ENCODE assay signal across 9 mouse cellular contexts in genomic region chr10:122913393-122913792, GRCm38 (mm10).
DNase-seq lines count a peak whose midpoint lies in the region; ATAC-seq lines count a peak whose summit lies in the region.
"Had no signal": no experiment of that assay in that cellular context is flagged by ENCODE, and none has a peak within 500 bp of the region (broad histone marks: within the 10 kb centered on the region; RNA-seq: fewer than 3 reads in every experiment).

No protein-coding gene starts in this region.

- ATAC-seq in heart, embryonic 14.5 days (ENCODE audit: insufficient number of reproducible peaks, insufficient read depth, low FRiP score, low read depth): no peak
- no peak for ATAC-seq in midbrain, embryonic 13.5 days

- peak overlapping the region; percentile 41 to 86 for H3K27ac ChIP-seq in heart, embryonic 14.5 days (replicated peaks in 1 of 2; ENCODE audit: control insufficient read depth in 1 of 2, insufficient read depth in 1 of 2, low read depth in 2 of 2, low read length in 2 of 2)
- peak overlapping the region; percentile 92 for H3K27ac ChIP-seq in embryonic facial prominence, embryonic 10.5 days (replicated peaks)
- peak overlapping the region; percentile 85 for H3K27ac ChIP-seq in hindbrain, embryonic 10.5 days
- H3K27ac ChIP-seq in midbrain, embryonic 13.5 days: peak overlapping the region; percentile 69; the same call in 1 of the 2 replicates
- H3K27ac ChIP-seq: liver, embryonic 13.5 days had no signal

- peak overlapping the region; percentile 56; the same call in 1 of the 2 replicates for H3K9ac ChIP-seq in heart, embryonic 14.5 days (ENCODE audit: low read length)
- H3K9ac ChIP-seq in midbrain, embryonic 13.5 days (replicated peaks): peak overlapping the region; percentile 39; the same call in 1 of the 2 replicates
- H3K9ac ChIP-seq: liver, embryonic 13.5 days had no signal

- H3K4me2 ChIP-seq in heart, embryonic 14.5 days (ENCODE audit: low read length): no peak overlapping the region
- H3K4me2 ChIP-seq in midbrain, embryonic 13.5 days (replicated peaks): no peak overlapping the region
- H3K4me2 ChIP-seq: liver, embryonic 13.5 days had no signal

- 65% methylated on average over 11 of the region's 11 CpGs for WGBS in heart, embryonic 14.5 days
- 29% methylated on average over 11 of the region's 11 CpGs for WGBS in embryonic facial prominence, embryonic 10.5 days
- WGBS in hindbrain, embryonic 10.5 days: 52% methylated on average over 11 of the region's 11 CpGs
- WGBS in midbrain, embryonic 13.5 days: 39% methylated on average over 11 of the region's 11 CpGs

- no peaks in the 10 kb centered on the region for H3K9me3 ChIP-seq in heart, embryonic 14.5 days (ENCODE audit: control insufficient read depth, low read length)
- H3K9me3 ChIP-seq in embryonic facial prominence, embryonic 10.5 days: no peaks in the 10 kb centered on the region
- H3K9me3 ChIP-seq in hindbrain, embryonic 10.5 days: no peaks in the 10 kb centered on the region
- no peaks in the 10 kb centered on the region for H3K9me3 ChIP-seq in midbrain, embryonic 13.5 days
- H3K9me3 ChIP-seq: liver, embryonic 13.5 days had no signal

- H3K4me3 ChIP-seq in heart, embryonic 14.5 days (ENCODE audit: control insufficient read depth in 1 of 2, insufficient read depth in 1 of 2, low read depth in 1 of 2, low read length in 2 of 2): no peak overlapping the region
- peak overlapping the region; percentile 41 for H3K4me3 ChIP-seq in embryonic facial prominence, embryonic 10.5 days
- 0 out of 2 replicates have a peak overlapping the region, but pooled peaks have one; percentile 13 for H3K4me3 ChIP-seq in hindbrain, embryonic 10.5 days
- H3K4me3 ChIP-seq in midbrain, embryonic 13.5 days (replicated peaks): no peak overlapping the region
- H3K4me3 ChIP-seq: liver, embryonic 13.5 days had no signal

- no peaks in the 10 kb centered on the region for H3K27me3 ChIP-seq in heart, embryonic 14.5 days (ENCODE audit: control insufficient read depth, insufficient read depth, low read length)
- H3K27me3 ChIP-seq in embryonic facial prominence, embryonic 10.5 days (replicated peaks; ENCODE audit: low read depth, poor library complexity, severe bottlenecking): no peaks in the 10 kb centered on the region
- H3K27me3 ChIP-seq in hindbrain, embryonic 10.5 days (ENCODE audit: insufficient read depth, poor library complexity, severe bottlenecking): no peaks in the 10 kb centered on the region
- no peaks in the 10 kb centered on the region for H3K27me3 ChIP-seq in midbrain, embryonic 13.5 days
- H3K27me3 ChIP-seq: liver, embryonic 13.5 days had no signal

- intact Hi-C loops in heart, postnatal 25 days (cut with DNase I): loop anchor here (5.0 kb wide), 1 partner anchor 74 kb away; no protein-coding TSS in a partner anchor

- no peak for DNase-seq in heart, postnatal 25 days (ENCODE audit: low spot score)
- DNase-seq in embryonic facial prominence, embryonic 10.5 days (ENCODE audit: low spot score): peak; percentile 61
- no peak for DNase-seq in hindbrain, embryonic 10.5 days (ENCODE audit: low spot score)
- no peak for DNase-seq in right cerebral cortex, postnatal 14 days
- DNase-seq in thymus, postnatal 10 days (ENCODE audit: low spot score in 2 of 2): no peak
- no peak for DNase-seq in left cerebral cortex, adult 8-10 months (ENCODE audit: low spot score in 2 of 2)
- DNase-seq: liver, embryonic 13.5 days had no signal

- H3K36me3 ChIP-seq in heart, embryonic 14.5 days (ENCODE audit: control insufficient read depth, insufficient read depth, low read length): no peaks in the 10 kb centered on the region
- no peaks in the 10 kb centered on the region for H3K36me3 ChIP-seq in embryonic facial prominence, embryonic 10.5 days (replicated peaks)
- H3K36me3 ChIP-seq in hindbrain, embryonic 10.5 days: no peaks in the 10 kb centered on the region
- H3K36me3 ChIP-seq in midbrain, embryonic 13.5 days: no peaks in the 10 kb centered on the region
- H3K36me3 ChIP-seq: liver, embryonic 13.5 days had no signal

- H3K4me1 ChIP-seq in heart, embryonic 14.5 days (ENCODE audit: control insufficient read depth in 2 of 2, insufficient read depth in 2 of 2, low read length in 2 of 2): peaks cover 8 to 10% of the 10 kb centered on the region in 2 experiments
- peaks cover 66% of the 10 kb centered on the region for H3K4me1 ChIP-seq in embryonic facial prominence, embryonic 10.5 days
- peaks cover 44% of the 10 kb centered on the region for H3K4me1 ChIP-seq in hindbrain, embryonic 10.5 days (replicated peaks)
- H3K4me1 ChIP-seq in midbrain, embryonic 13.5 days (replicated peaks): peaks cover 30% of the 10 kb centered on the region

Comparison
In these comparisons a context has a peak if more than half of its experiments do, and no peak if none do; other contexts are left out.
1. H3K4me3 ChIP-seq: peak in embryonic facial prominence, embryonic 10.5 days (single experiment) and hindbrain, embryonic 10.5 days (single experiment); none in heart, embryonic 14.5 days (0 of 2) and midbrain, embryonic 13.5 days (single experiment).
2. Peak in every context shown above with its lines, with median percentiles within 50 percentile points of each other: H3K27ac ChIP-seq.